Mouse (Mus musculus): ENCODE results near the gene Pax3.

GRCm38 (mm10) chr1:78139287-78139686 is 57.6 kb downstream of the Pax3 start:
- TF ChIP-seq GATA1 (IDR thresholded peaks at IDR 0.05; ENCODE audit: borderline replicate concordance, low read length) (no peak), POLR2AphosphoS5 (IDR thresholded peaks at IDR 0.05; ENCODE audit: insufficient replicate concordance, low read depth, low read length) (no peak), CTCF (IDR thresholded peaks at IDR 0.05; ENCODE audit: low read depth, low read length) (no peak)
